Mouse (Mus musculus): Measurements from ENCODE around the gene Bnc2.

The Bnc2 gene

DNA sequence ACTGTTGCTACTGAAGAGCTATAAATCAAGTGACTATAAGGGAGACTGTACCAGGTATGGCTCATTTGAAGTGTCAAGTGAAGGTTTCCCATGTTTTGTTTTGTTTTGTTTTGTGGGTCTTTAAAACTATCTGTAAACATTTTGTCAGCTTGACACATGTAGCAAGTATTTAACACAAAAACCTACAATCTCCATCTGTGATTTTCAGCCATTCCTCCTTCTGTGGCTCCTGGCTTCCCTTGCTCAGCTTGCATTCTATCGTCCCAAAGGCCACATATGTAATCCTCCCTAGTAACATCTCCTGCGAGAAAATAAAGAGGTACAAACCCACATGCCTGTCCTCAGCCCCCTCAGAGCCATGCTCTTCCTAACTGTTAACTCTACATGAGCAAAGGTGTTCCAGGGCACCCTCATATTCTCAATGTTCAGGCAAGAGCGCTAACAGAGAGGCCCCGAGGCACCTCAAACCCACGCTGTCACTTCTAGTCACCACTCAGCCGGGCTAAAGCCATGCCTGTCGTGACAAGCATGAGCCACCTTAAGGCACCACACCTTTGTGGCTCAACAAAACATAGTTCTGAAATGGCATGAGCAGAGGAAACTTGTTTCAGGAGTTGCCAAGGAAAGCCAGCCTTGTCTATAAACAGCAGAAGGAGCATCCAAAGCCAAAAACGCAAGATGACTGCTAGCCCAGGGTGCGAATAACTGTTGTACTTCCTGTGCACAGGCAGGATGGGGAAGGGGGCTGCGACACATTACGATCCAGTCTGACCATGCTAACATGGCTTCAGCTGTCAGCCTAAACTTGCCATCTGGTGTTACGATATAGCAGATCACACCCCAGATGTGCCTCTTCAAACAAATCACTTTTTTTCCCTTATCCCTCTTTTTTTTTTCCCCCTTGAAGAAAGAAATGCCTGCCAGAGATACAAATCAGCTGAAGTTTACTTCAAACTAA is 42.0 kb downstream of the Bnc2 start:
- DNase-seq (ENCODE audit: low read depth, low spot score): peak; percentile 39

DNA sequence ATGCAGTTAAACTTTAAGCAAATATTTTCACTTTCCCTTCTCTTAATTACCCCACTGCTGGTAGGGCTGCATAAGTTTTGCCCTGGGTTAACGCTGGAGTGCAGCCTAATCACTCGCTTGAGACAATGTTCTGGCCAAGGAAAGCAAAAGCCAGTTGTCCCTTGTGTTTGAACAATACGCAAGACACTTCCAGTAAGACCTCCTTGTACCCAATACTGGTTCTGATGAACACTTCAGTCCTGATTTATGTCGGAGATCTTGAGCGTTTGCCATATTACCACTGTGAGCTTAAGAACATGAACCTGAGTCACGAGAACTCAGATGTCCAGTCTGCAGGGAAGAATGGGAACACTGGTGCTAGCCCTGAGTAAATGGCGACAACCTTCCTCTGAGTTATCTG is 47.5 kb downstream of the Bnc2 start:
- DNase-seq (ENCODE audit: low read depth, low spot score): no peak

- no peak for DNase-seq (ENCODE audit: low read depth, low spot score)
These were observed 51.8 kb downstream of the Bnc2 start for GRCm38 (mm10) chr4:84623312-84623711.

DNA sequence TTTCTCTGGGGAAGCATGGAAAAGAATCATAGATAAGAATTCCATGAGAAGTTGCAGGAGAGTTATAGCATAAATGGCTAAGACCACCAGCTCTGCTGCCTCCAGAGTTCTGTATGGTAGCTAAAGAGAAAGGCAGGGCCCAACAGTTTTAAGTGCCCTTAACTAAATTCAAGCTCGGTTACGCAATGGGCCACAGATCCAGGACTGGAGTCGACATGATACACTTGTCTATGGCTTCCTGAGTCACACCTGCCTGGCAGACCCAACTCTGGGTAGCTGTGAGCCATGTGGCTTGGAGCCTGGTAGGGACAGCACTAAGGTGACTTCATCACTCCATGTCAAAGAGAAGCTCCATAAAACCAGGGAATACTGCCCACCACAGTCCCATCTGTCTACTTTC is 53.3 kb downstream of the Bnc2 start:
- no peak for DNase-seq (ENCODE audit: low read depth, low spot score)

DNA sequence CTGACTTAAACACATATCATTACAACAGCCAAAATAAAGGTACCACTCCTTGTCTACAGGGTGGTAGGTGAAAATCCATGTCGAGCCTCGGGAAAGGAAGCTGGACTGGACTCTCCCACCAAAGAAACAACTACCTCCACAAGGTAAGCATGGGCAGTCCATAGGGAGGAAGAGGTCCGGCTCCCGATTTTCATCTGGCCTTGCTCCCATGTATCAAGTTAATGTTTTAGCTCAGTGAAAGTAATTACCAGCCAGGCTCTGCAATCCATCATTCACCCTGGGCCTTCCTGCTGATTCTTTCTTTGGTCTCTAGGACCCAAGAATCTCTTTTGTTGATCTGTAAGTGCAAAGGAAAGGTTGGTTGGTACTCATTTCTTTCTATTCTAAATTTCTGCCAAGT is 65.2 kb downstream of the Bnc2 start:
- DNase-seq (ENCODE audit: low read depth, low spot score): no peak

GRCm38 (mm10) chr4:84604461-84604860 is 70.6 kb downstream of the Bnc2 start:
- DNase-seq (ENCODE audit: low read depth, low spot score): no peak

GRCm38 (mm10) chr4:84580260-84580952 is 94.7 kb downstream of the Bnc2 start:
- no peak for DNase-seq (ENCODE audit: low read depth, low spot score)

- no peak for DNase-seq (ENCODE audit: low read depth, low spot score)
These were observed 96.8 kb downstream of the Bnc2 start for GRCm38 (mm10) chr4:84578296-84578695.

DNA sequence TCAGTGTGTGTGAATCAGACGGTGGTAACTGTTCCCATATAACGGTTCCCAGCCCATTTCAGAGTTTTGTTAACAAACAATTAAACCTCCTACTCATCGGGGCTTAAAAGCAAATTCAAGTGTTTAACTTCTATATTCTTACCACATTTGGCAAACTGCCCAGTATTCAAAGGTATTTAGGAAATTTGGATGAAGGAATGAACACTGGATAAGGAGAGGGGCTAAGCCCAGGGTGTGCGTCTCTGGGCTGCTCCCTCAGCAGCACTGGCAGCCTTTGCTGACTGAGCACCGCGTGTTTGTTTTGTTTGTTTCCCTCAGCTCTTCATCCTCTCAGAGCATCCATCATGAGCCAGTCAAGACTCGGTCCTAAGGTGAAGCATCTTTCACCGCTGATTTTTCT is 109.0 kb downstream of the Bnc2 start:
- no peak for DNase-seq (ENCODE audit: low read depth, low spot score)

GRCm38 (mm10) chr4:84545204-84545871 is 129.7 kb downstream of the Bnc2 start:
- DNase-seq (ENCODE audit: low read depth, low spot score): peak; percentile 16

DNA sequence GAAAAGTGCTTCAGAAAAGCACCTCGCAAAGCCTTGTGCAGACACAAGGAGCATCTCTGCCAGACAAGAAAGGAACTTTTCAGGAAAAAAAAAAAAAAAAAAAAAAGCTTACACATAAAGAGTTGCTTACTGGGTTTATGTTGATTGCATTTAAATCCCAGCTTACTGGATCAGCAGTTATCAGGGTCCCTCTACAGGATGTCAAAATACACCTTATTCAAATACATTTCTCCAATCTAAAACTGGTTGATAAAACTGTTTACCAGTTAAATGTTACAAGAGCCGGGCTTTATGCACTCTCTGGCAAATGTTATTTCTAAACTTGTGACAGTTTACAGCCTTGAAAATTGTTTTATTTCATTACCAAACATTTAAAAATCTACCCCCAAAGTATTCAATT is 130.4 kb downstream of the Bnc2 start:
- DNase-seq (ENCODE audit: low read depth, low spot score): no peak

DNA sequence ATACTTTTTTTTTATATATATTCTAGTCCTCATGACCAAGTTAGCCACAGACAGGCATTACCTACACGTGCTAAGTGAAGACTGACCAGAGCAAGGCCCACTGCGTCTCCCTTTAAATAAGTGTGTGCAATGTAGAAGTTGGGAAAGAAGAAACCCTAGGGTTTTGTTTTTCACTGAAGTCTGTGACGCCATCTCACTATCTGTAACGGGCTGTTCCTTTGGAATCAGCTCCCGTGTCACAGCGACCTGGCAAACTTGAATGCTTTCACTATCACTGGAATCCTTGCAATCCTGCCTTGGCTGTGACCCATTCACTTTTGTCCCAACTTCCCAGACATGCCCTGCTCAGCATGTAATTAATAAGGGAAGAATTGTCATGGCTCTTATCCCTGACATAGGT is 134.5 kb downstream of the Bnc2 start:
- DNase-seq (ENCODE audit: low read depth, low spot score): no peak

- DNase-seq (ENCODE audit: low read depth, low spot score): no peak
These were observed 135.7 kb downstream of the Bnc2 start for GRCm38 (mm10) chr4:84539396-84539795.

GRCm38 (mm10) chr4:84528886-84529789 is 145.9 kb downstream of the Bnc2 start:
- DNase-seq (ENCODE audit: low read depth, low spot score): no peak

DNA sequence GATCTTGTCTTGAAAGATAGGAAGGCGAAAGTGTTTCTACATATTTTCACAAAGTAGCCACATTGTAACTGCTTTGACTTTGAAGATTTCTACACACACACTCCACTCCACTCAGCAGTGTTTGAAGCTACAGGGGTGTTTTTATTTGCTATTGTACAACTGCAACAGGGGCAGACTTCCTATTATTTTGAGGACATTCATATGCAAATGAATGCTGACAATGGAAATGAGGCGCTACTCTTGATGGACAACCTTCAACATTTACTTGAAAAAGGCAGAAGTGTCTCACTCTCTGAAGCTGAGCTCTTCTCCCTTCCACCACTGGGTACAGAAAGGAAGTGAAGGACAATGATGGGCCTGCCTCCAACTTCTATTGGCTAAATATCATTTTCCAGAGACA is 146.7 kb downstream of the Bnc2 start:
- no peak for DNase-seq (ENCODE audit: low read depth, low spot score)

DNA sequence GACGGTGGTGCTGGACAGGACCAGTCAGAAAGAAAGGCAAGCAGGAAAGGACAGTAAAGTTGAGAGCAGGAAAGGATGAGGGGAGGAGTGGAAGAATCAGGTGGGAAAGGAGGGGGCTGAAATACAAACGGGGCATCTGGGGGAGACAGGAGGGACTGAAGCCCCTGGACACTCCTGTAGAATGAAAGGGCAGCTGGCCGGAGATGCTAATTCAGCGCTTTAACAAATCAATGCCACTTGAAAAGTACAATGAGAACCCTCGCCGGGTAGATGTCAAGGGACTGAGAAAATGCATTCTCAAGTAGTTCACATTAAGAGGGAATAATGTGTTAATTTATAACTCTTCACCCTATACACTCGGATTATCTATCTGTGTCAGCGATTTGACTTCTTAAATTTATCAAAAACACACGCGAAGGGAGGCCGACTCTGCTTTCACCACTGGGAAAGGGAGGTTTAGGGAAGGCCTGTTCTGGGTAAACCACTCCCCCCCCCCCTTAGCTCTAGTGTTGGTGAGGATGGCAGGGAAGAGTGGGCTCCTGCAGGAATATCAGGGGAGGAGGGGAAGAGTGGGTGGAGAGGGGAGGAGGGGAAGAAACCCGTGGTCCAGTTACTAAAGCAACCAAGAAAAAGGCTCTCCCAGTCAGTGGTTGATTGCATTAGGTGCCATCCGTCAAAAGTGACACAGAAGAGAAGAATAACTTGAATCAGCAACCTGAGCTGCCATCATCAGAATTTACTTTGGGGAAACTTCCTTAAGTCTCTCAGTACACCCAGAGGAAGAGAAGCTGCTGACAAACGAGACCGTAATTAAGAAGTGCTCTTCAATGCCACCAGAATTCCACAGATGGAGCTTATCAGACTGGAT is 147.8 kb downstream of the Bnc2 start:
- no peak for DNase-seq (ENCODE audit: low read depth, low spot score)

DNA sequence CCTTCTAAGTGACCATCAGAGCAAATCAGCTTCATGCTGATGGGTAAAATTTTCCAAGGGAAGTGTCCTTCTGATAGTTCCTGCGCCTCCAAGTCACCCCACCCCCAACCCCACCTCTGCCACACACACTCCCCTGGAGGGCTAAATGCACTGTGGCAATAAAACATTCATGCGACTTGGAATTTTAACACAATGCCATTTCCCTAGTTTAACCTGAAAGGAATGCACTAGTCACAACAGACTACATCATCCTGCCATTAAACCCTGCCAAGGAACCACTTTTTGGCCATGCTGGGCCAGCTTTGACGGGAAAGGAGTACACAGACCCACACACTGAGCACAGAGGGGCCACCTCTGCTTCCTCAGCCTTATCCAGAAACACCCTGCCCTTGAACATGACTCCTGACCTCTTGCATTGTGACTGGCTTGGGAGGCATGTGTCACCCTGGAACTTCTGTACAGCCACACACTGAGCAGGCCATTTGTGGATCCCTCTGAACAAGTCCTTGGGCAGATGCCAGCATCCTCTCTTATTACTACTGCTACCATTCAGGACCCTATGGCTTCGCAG is 151.3 kb downstream of the Bnc2 start:
- DNase-seq (ENCODE audit: low read depth, low spot score): no peak

DNA sequence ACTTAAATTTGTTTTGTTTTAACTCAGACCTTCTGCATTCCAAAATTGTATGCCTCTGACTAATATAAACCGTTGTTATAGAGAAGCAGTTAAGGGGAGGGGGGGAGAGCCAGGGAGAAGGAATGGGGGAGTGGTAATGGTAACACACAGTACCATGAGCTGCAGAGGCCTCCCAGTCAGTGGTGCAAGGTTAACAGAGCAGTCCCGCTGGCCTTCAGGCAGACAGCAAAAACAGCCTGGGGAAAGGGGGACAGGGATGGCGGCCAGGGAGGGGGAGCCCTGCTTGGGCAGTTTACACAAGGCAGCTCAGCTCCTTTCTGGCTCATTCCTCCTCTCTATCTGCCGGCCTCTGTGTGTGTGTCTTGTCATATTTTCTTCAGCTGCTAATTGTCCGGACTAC is 151.9 kb downstream of the Bnc2 start:
- no peak for DNase-seq (ENCODE audit: low read depth, low spot score)

DNA sequence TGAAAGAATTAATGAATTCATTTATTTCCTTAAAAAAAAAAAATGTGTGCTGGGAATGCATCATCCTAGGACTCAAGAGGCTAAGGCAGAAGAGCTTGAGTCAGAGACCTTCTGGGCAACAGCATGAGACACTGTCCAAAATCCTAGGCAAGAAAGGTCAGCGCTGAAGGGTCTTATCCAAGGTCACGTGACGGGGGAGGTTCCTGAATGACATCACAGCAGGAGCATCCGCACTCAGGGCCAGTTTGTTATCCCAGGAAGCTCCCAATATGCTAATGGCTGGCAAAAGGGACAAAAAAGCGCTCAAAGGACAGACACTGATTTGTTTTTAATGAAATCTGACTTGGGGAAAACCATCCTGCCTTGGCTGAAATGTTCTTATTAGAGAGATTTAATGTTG is 153.5 kb downstream of the Bnc2 start:
- no peak for DNase-seq (ENCODE audit: low read depth, low spot score)

- no peak for DNase-seq (ENCODE audit: low read depth, low spot score)
These were observed 164.6 kb downstream of the Bnc2 start for GRCm38 (mm10) chr4:84510466-84510865.

All from brain, embryonic 18.5 days (tissue).